Mouse (Mus musculus) regulatory T cell (primary cell): Measurements from ENCODE around the gene Wt1.

ENCODE experiments used
- in situ Hi-C: fragments of 300-600 bp; cut with MboI, MseI; formaldehyde crosslinking; loops from one replicate; pipeline ENCODE4 v1.15.1; 2025; ENCODE audit warnings: high pct_unique_total_duplicates

Gene Wt1

DNA sequence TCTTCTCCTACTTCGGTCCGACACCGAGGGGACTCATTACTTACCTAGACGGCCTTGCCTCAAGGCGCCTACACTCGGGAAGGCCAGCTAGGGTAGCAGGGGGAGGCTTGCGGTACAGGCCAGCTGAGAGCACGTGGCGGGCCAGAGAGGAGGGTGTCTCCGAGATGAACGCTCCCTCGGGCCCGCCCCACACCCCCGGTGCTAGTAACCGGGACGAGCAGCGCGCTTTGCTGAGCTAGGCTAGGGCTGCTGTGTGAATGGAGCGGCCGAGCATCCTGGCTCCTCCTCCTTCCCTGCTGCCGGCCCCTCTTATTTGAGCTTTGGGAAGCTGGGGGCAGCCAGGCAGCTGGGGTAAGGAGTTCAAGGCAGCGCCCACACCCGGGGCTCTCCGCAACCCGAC lies at the start of gene Wt1:
Wt1 (plus strand) TSS at position 251 of the 400 bp plus-strand sequence.
- in situ Hi-C loops = no loop called here

GRCm38 (mm10) chr2:105077151-105077550 lies 49.2 kb upstream of the Wt1 start:
- in situ Hi-C loops = no loop called here

- in situ Hi-C loops = no loop called here
Observed at GRCm38 (mm10) chr2:105082256-105082790, 44.0 kb upstream of the Wt1 start.

DNA sequence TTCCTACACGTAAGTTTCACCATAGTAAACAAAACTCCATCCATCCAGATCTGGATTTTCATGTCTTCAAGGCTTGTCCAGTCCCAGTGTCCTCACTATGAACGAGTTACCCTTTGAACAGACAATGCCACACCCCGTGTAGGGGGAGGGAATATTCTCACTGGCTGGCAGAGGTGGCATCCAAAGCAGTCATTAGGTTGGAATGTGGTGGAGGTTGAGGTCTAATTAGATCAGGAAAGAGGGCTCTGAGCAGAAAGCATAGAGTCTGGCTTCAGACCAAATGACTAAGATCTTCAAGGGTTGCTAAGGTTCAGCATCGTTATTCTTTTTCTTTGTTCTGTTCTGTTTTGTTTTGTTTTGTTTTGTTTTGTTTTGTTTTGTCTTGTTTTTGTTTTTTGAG lies 42.3 kb upstream of the Wt1 start:
- in situ Hi-C loops = no loop called here

GRCm38 (mm10) chr2:105086081-105086480 lies 40.2 kb upstream of the Wt1 start:
- in situ Hi-C loops = no loop called here

GRCm38 (mm10) chr2:105088005-105088404 lies 38.3 kb upstream of the Wt1 start:
- in situ Hi-C loops = no loop called here

DNA sequence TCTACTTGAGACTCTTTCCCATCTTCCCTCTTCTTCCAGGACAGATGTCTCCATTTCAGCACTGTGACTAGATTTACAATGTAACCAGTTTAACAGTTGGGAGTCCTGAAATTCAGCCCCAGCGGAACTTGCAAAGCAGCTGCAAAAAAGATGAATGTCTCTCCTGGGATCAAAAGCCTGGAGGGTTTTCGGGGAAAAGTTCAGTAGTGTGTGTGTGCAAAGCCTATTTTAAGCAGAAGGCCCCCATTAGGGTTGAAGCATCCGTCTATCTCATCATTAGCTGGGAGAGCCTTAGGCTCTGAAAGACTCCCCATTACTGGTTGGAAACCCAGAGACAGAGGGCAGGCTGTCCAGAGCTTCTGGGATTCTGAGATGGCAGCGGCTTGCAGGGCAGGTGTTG lies 37.2 kb upstream of the Wt1 start:
- in situ Hi-C loops = no loop called here

DNA sequence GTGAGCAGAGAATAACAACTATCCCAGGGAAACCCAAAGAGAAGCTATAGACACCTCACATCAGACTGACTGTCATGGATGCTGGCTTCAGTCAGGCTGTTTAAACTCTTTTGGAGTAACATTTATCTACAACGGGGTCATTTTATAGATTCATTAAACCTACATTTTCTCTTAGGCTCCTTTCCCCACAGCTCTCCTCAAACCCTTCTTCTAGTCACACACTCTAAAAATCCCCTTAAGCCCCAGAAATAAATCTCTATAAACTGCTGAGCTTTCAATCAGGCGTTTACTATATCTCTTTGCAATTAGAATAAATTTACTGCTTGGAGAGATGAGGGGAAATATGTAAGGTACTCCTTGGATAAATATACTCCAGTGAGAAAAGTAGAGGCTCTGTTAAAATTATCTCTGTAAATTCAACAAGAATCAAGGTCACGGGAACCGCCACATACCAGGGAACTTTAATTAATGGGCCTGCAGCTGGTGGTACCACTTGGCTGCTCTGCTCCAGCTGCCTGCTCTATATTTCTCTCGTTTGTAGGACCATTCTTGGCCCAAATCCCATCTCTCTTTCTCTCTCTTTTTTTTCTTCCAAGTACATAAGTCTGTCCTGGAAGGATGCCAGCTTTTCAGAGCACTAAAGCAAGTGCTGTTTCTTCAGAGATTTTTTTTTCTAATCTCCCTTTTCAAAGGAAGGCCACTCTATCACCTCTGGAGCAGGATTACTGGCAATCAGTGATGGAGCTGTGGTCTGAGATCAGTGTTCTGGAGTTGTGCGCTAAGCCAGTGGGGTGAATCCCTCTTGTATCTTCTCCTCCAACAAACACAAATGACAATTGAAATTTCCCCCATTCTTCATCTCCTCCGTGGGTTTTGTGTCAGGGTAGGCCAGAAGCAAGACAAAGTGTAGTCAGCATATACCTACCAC lies 36.5 kb upstream of the Wt1 start:
- in situ Hi-C loops = no loop called here

GRCm38 (mm10) chr2:105090991-105091390 lies 35.3 kb upstream of the Wt1 start:
- in situ Hi-C loops = no loop called here

- in situ Hi-C loops = no loop called here
Observed at GRCm38 (mm10) chr2:105091718-105092117, 34.6 kb upstream of the Wt1 start, which contains the start of gene Gm11060. TSS of gene Gm11060 (plus strand) at chr2:105092018.

DNA sequence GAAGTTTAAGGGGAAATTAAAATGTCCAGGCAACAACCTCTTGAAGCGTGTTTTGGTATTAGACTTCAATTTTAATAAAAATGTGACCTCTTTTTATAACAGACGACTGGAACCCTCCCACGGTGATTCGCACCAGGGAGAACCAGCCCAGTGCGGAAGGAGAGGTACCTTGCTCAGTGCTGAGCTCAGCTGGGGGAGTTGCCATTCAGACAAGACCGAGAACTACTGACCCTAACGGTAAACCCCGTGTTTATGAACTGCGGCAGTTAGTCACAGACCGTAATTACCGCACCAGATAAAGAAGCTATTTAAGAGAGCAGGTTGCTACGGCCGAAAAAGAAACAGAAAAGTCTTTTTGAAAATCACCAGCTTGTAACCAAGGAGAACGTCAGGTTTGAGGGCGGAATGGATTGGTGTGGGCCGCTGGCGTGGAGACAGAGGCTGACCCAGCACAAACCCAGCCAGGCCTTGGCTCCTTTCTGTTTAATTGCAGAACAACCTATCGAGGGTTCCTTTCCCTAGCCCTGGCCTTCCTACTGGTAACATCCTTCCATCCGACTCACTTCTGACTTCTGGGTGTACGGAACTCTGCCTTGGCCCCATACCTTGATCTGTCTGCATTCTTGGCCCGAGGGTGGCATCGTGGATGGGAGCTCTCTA lies 28.9 kb upstream of the Wt1 start:
- in situ Hi-C loops = no loop called here

DNA sequence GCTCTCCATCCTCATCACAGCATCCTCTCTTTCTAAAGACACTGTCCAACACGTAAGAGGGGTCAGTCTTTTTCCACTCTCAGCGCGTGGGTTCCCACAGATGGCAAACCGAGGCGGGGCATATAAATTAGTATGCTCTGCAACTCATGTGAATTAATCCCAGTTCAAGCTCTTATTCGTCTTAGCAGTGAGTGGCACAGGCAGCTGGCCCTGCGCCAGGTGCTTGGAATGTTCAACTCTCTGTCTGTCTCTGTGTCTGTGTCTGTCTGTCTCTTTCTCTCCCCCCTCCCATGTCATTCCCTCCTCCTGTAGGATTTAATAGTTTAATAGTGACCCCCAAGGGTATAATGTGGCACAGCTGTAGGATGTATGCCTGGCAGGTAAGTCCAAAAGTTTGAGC lies 26.9 kb upstream of the Wt1 start:
- in situ Hi-C loops = no loop called here

GRCm38 (mm10) chr2:105100541-105100940 lies 25.8 kb upstream of the Wt1 start:
- in situ Hi-C loops = no loop called here

DNA sequence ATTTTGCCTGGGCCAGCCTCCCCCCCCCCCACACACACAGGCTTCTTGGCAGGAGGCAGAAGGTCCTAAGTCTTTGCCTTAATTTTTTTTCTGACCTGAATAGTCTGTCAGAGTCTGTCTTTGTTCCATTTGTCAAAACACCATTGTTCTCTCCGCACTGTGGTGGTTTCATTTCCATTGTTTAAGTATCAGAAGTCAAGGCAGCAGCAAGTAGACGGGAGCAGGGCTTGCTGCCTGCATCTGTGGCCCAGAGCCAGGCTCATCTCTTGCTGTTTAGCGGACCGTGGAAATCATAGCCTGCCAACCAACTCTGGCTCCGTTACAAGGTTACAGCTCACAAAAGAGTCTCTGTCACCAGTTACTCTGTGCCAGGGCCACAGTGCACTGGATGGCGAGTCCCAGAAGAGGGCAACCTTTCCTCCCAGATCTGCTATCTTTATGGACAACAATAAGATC lies 17.6 kb upstream of the Wt1 start:
- in situ Hi-C loops = no loop called here

DNA sequence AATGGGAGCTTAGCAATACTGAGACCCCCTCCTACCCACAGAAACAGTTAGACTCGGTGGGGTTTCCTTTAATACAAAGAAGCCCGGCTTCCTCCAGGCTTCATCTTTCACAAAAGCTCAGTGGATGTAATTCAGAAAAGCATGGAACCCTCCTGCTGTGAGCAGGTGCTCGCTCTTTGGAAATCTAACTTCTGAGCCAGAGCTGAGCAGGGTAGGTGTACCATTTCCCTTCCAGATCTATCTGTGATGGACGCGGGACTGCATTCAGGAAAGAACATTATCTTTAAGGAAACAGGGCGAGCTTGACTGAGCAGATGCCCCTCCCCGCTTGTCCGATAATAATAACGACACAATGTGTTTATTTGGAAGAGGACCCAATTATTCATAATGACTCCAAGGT lies 12.3 kb upstream of the Wt1 start:
- in situ Hi-C loops = no loop called here

GRCm38 (mm10) chr2:105117669-105118068 lies 8.7 kb upstream of the Wt1 start:
- in situ Hi-C loops = no loop called here

- in situ Hi-C loops = no loop called here
Observed at GRCm38 (mm10) chr2:105122216-105122615, 4.1 kb upstream of the Wt1 start.

DNA sequence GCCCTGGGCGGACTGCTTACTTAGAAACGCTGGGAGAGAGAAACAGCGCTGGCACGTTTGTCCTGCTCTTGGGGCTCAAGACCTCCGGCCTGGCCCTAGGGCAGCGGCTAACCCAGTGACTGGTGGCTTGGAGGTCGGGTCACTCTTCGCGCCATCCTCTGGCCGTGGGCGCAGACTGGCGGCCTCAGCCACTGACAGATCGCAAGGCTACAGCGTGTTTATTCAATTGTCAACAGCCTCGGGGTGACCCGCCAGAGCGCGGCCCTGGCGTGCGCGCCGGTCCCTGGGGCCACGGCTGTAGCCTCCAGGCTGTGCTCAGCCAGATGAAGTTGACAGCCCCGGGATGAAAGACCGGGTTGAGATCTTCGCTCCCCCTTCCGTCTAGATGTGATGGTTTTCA lies 3.4 kb upstream of the Wt1 start:
- in situ Hi-C loops = no loop called here

DNA sequence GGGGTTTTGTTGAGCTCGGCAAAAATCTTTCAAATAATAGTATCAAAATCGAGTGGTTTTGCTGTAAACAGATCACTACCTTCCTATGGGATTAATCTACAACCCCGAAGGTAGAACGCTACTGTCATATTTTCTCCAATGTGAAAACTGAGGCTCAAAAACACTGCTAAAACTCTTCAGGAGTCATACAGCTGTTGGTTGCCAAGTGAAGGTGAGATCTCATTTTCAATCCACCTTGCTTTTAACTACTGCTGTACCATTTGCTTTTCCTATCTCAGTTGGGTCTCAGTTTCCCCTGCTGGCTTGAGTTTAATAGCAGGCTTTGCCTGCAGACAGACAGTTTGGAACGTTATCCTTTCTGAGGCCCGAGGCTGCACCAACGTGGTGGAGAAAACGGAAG lies 2.9 kb upstream of the Wt1 start:
- in situ Hi-C loops = no loop called here

DNA sequence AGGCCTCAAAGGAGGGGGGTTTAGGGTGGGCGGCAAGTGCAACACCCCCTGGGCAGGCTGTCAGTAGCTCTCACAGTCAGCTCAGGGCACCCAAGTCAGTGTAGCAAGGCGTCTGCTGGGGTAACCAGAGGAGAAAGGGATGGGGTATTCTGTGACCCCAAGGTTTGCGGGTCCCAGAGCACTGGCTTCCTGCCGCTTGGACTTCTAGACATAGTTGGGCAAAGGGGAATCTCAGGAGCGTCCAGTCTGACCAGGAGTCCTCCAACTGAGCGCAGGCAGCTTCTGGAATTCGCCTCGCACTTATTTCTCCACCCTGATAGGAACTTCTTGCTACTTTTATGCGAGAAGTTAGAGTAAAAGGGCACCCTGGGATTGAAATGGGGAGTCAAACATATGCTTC lies 2.4 kb upstream of the Wt1 start:
- in situ Hi-C loops = no loop called here

- in situ Hi-C loops = no loop called here
Observed at GRCm38 (mm10) chr2:105124391-105124790, 1.9 kb upstream of the Wt1 start.

DNA sequence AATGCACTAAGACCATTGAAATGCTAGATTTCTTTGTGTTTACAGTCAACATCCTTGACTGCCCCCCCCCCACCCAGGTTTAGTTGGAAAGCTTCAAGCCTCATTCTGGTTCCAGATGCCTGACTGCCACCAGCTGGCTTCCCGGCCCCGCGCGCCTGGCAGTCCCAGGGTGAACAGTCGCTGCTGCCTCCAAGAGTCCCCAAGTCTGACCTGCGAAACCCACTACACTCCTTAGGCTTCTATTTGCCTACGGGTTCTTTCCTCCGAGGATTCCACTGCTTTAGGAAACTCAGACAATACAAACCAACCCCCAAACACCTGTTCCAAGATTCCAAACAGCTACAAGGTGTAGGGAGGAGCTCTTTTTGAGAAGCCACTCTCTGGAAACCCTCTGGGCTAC lies 1.1 kb upstream of the Wt1 start:
- in situ Hi-C loops = no loop called here

GRCm38 (mm10) chr2:105125641-105126040 lies 688 bp upstream of the Wt1 start:
- in situ Hi-C loops = no loop called here
